Mouse (Mus musculus) limb, embryonic 12.5 days (tissue): ENCODE results near the gene Pam. TPM values are rescaled to one million over a fixed set of nuclear protein-coding genes. Genes with fewer than 3 reads are reported as not detected.
A peak's percentile ranks its signal among the peaks of the same experiment; 100 is the strongest.

ENCODE experiments used
- ATAC-seq: fragments of 200-750 bp; cut with Nextera tagmentation; 2 replicates; pipeline ENCODE4 v1.8.0; 2017; ENCODE audit warnings: low read depth, moderate TSS enrichment; ENCODE audit not compliant: insufficient number of reproducible peaks, insufficient read depth, low FRiP score, low TSS enrichment
- H3K27ac ChIP-seq: fragments of 300-500 bp; sonication (generic); 2 replicates; pipeline ENCODE4 v1.5.1; 2016; ENCODE audit warnings: mild to moderate bottlenecking, moderate library complexity
- H3K27me3 ChIP-seq: fragments of 300-500 bp; sonication (generic); 2 replicates; pipeline ENCODE4 v1.6.1; 2016; ENCODE audit warnings: mild to moderate bottlenecking, moderate library complexity
- H3K36me3 ChIP-seq: fragments of 300-500 bp; sonication (generic); 2 replicates; pipeline ENCODE4 v1.6.1; 2016; ENCODE audit warnings: mild to moderate bottlenecking, moderate library complexity
- H3K4me1 ChIP-seq: fragments of 300-500 bp; sonication (generic); replicated peaks from 2 replicates; pipeline ENCODE4 v1.6.1; 2016
- H3K4me2 ChIP-seq: fragments of 300-500 bp; sonication (generic); 2 replicates; pipeline ENCODE4 v1.6.1; 2016; ENCODE audit warnings: mild to moderate bottlenecking, moderate library complexity
- H3K4me3 ChIP-seq: fragments of 300-500 bp; sonication (generic); replicated peaks from 2 replicates; pipeline ENCODE4 v1.5.1; 2016; ENCODE audit warnings: mild to moderate bottlenecking
- H3K9ac ChIP-seq: fragments of 300-500 bp; sonication (generic); replicated peaks from 2 replicates; pipeline ENCODE4 v1.6.1; 2016; ENCODE audit warnings: mild to moderate bottlenecking, moderate library complexity
- H3K9me3 ChIP-seq: fragments of 300-500 bp; sonication (generic); 2 replicates; pipeline ENCODE4 v1.6.1; 2016; ENCODE audit warnings: mild to moderate bottlenecking, moderate library complexity
- WGBS: fragments of 180-500 bp; shearing (Covaris S2); methylation state at CpG from one replicate; pipeline ENCODE4 v1.1.7; 2016; 5-methylcytosine and 5-hydroxymethylcytosine counted together
- polyA plus RNA-seq: library from polyadenylated mRNA; unstranded; fragments of >200 nt; fragmentation: Nextera tagmentation; extraction: Ambion mirVana; gene quantifications from 2 replicates; pipeline ENCODE4 v1.2.1, GENCODE M21; 2016

Pam gene
- polyA plus RNA-seq = 25.9 and 33.0 TPM in 2 replicates

DNA sequence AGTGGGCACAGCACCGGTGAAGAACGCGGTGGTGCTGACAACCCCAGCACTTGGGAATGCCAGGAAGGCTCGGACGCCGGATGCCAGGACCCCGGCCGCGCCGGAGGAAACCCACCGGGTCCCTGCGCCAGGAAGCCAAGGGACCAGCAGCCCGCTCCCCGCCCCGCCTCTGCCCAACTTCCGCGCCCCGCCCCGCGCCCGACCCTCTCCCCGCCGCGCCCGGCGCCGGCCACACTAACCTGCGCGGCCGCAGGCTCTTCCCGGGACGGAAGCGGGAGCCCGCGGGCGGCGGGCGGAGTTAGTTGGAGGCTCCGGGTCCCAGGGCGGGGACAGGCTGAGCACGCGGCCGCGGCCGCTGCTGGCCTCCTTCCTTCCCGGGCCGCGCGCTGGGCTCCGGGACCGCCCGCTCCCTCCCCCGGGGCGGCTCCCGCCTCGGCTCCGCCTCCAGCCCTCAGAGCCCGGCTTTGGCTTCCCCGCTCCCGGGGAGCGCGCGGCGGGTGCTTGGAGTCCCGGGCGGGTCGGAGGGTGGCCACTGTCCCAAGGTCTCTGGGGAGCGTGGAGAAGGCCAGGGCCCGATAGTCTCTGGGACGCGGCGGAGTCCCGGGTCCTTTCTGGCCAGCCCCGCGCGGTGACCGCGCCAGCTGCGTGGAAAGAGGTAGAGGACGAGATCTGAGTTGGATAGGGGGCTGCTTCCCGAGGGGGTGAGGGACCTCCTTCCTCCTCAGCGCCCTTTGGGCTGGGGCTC, at the start of gene Pam:
TSS of gene Pam (minus strand) at position 401 of the 745 bp plus-strand sequence.
- Histone ChIP-seq H3K4me2 (peak within 1 kb of the TSS; percentile 67), H3K36me3 (no peaks in the 10 kb centered on the region), H3K4me1 (peaks cover 3% of the 10 kb centered on the region), H3K27ac (peak within 1 kb of the TSS; percentile 74), H3K4me3 (peak within 1 kb of the TSS; percentile 71), H3K27me3 (no peaks in the 10 kb centered on the region), H3K9ac (peak within 1 kb of the TSS; percentile 71), H3K9me3 (no peaks in the 10 kb centered on the region)
- peak; percentile 85 for ATAC-seq
- WGBS = under 1% methylated on average over 71 of the region's 82 CpGs

GRCm38 (mm10) chr1:98144845-98145244, 49.4 kb upstream of the Pam start:
- Histone ChIP-seq H3K4me3 (no peak overlapping the region), H3K9ac (no peak overlapping the region), H3K4me1 (no peaks in the 10 kb centered on the region), H3K27me3 (no peaks in the 10 kb centered on the region), H3K4me2 (no peak overlapping the region), H3K36me3 (no peaks in the 10 kb centered on the region), H3K27ac (no peak overlapping the region), H3K9me3 (no peaks in the 10 kb centered on the region)
- ATAC-seq = no peak
- 90% methylated on average over 1 of the region's 1 CpGs for WGBS

DNA sequence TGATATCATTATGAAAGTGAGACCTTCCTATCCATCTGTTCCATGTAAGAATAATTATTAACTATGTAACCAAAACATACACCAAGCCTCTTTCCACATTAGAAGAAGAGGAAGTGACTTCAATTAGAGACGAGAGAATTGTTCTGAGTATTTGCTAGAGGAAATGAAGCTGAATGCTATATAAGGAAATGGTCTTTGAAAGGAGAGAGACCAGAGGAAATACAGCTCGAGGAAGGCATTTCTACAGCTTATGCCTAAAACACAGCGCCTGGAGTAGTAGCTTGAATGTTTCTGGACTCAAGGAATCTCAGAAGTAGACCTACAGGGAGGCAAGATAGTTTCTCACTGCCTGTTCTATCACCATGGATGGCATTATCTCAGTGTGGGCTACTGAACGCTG, 35.8 kb upstream of the Pam start:
- Histone ChIP-seq H3K36me3 (no peaks in the 10 kb centered on the region), H3K27ac (no peak overlapping the region), H3K4me2 (no peak overlapping the region), H3K27me3 (no peaks in the 10 kb centered on the region), H3K9ac (no peak overlapping the region), H3K4me3 (no peak overlapping the region), H3K9me3 (no peaks in the 10 kb centered on the region; the same call in 1 of the 2 replicates), H3K4me1 (no peaks in the 10 kb centered on the region)
- no peak for ATAC-seq
- WGBS = 77% methylated on average over 4 of the region's 4 CpGs

- no peak for ATAC-seq
- no peak overlapping the region for H3K4me3 ChIP-seq
- H3K4me2 ChIP-seq = no peak overlapping the region
- H3K27ac ChIP-seq = no peak overlapping the region
- 72% methylated on average over 3 of the region's 3 CpGs for WGBS
- no peaks in the 10 kb centered on the region; the same call in 1 of the 2 replicates for H3K9me3 ChIP-seq
- no peak overlapping the region for H3K9ac ChIP-seq
- no peaks in the 10 kb centered on the region for H3K4me1 ChIP-seq
- no peaks in the 10 kb centered on the region for H3K27me3 ChIP-seq
- H3K36me3 ChIP-seq = no peaks in the 10 kb centered on the region
Measured at GRCm38 (mm10) chr1:98129561-98130347, 34.3 kb upstream of the Pam start.

DNA sequence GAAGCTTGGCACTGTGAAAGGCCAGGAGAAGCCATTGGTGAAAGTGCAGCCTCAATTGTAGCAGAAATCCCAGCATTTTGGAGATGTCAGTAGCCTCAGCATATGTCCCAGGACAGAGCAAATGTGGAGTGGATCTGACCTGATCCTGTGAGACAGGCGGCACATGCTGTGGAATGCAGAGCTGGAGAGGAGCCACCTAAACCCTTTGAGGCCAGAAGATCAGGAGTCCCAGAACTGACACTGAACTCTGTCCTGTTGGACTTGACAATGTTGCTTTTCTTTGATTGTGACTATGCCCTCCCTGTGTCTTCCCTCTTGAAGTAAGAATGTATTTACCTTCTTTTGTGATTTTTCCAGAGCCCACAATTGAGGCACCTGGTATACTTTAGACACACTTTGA, 33.7 kb upstream of the Pam start:
- H3K4me2 ChIP-seq = no peak overlapping the region
- H3K27me3 ChIP-seq = no peaks in the 10 kb centered on the region
- H3K4me3 ChIP-seq = no peak overlapping the region
- no peaks in the 10 kb centered on the region; the same call in 1 of the 2 replicates for H3K9me3 ChIP-seq
- ATAC-seq = no peak
- WGBS = 83% methylated on average over 1 of the region's 1 CpGs
- no peaks in the 10 kb centered on the region for H3K36me3 ChIP-seq
- no peak overlapping the region for H3K9ac ChIP-seq
- H3K27ac ChIP-seq = no peak overlapping the region
- peaks cover 3% of the 10 kb centered on the region; the same call in 1 of the 2 replicates for H3K4me1 ChIP-seq

GRCm38 (mm10) chr1:98128338-98129096, 33.1 kb upstream of the Pam start:
- no peak overlapping the region for H3K27ac ChIP-seq
- H3K9ac ChIP-seq = no peak overlapping the region
- H3K36me3 ChIP-seq = no peaks in the 10 kb centered on the region
- no peaks in the 10 kb centered on the region; the same call in 1 of the 2 replicates for H3K9me3 ChIP-seq
- H3K4me3 ChIP-seq = no peak overlapping the region
- ATAC-seq = no peak
- H3K4me2 ChIP-seq = no peak overlapping the region
- H3K4me1 ChIP-seq = peaks cover 4% of the 10 kb centered on the region; the same call in 1 of the 2 replicates
- H3K27me3 ChIP-seq = no peaks in the 10 kb centered on the region

DNA sequence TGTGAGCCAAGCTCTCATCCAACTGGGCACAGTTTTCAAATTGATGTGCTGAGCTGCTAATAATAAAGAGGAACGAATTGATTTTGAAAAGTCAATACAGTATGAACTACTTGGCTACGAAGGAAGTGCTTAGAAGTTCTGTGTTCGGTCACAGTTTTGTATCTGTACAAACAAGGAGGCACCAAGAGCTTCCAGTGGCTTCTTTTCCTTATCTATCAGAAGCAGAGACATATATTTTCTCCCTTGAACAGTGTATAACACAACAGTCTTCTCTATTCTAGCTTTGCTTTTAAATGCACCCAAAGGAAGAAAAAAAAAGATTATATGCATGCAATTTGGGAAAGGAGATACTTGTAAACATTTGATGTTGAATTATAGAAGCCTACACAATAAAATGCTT, 30.8 kb upstream of the Pam start:
- no peak overlapping the region for H3K4me2 ChIP-seq
- ATAC-seq = no peak
- H3K27ac ChIP-seq = no peak overlapping the region
- H3K36me3 ChIP-seq = no peaks in the 10 kb centered on the region
- H3K27me3 ChIP-seq = no peaks in the 10 kb centered on the region
- no peak overlapping the region for H3K9ac ChIP-seq
- H3K9me3 ChIP-seq = no peaks in the 10 kb centered on the region; the same call in 1 of the 2 replicates
- no peak overlapping the region for H3K4me3 ChIP-seq
- 92% methylated on average over 3 of the region's 3 CpGs for WGBS
- peaks cover 4% of the 10 kb centered on the region; the same call in 1 of the 2 replicates for H3K4me1 ChIP-seq

- no peaks in the 10 kb centered on the region for H3K27me3 ChIP-seq
- WGBS = 78% methylated on average over 1 of the region's 1 CpGs
- ATAC-seq = no peak
- H3K9me3 ChIP-seq = no peaks in the 10 kb centered on the region; the same call in 1 of the 2 replicates
- H3K9ac ChIP-seq = no peak overlapping the region
- H3K4me1 ChIP-seq = peaks cover 4% of the 10 kb centered on the region; the same call in 1 of the 2 replicates
- H3K36me3 ChIP-seq = no peaks in the 10 kb centered on the region
- H3K4me2 ChIP-seq = no peak overlapping the region
- no peak overlapping the region for H3K27ac ChIP-seq
- H3K4me3 ChIP-seq = no peak overlapping the region
Measured at GRCm38 (mm10) chr1:98124727-98125126, 29.3 kb upstream of the Pam start.

DNA sequence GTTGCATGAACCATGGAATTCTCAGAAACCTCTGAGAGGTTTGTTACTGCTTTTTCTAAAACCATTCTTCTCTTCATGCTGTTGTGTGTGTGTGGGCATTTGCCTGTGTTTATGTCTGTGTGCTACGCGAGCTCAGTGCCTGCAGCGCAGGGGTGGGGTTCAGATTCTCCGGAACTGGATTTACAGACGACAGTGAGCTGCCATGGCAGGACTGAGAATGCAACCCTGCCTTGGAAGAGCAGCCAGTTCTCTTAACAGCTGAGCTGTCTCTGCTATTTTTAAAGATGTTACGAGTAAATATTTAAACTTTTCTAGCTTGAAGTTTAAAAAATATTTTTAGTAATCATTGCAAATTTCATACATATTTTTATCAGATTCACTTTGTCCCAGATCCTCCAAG, 24.1 kb upstream of the Pam start:
- no peak overlapping the region for H3K4me3 ChIP-seq
- no peak overlapping the region for H3K4me2 ChIP-seq
- no peak overlapping the region for H3K9ac ChIP-seq
- no peak overlapping the region for H3K27ac ChIP-seq
- H3K4me1 ChIP-seq = peaks cover 4% of the 10 kb centered on the region; the same call in 1 of the 2 replicates
- no peaks in the 10 kb centered on the region for H3K27me3 ChIP-seq
- 84% methylated on average over 6 of the region's 6 CpGs for WGBS
- H3K36me3 ChIP-seq = no peaks in the 10 kb centered on the region
- H3K9me3 ChIP-seq = no peaks in the 10 kb centered on the region
- ATAC-seq = no peak

DNA sequence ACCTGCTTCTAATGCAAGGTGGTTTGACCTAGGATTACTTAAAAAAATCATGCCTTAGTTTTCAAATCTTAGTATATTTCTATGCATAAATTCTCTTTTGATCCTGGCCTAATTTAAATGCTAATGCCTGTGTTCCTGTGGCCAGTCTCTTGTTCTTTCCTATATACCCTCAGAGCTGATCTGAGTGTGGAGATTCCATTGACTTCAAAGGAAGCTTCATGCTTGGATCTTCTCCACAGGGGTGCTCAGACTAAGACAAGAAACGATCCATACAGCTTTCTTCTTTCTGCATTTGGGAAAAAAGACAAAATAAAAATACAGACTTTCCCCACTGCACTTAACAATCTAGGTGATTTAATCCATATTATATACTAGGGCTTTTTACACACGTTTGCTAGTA, 12.2 kb upstream of the Pam start:
- no peak for ATAC-seq
- Histone ChIP-seq H3K4me1 (no peaks in the 10 kb centered on the region), H3K9me3 (no peaks in the 10 kb centered on the region), H3K4me2 (no peak overlapping the region), H3K9ac (no peak overlapping the region), H3K36me3 (no peaks in the 10 kb centered on the region), H3K4me3 (no peak overlapping the region), H3K27me3 (no peaks in the 10 kb centered on the region), H3K27ac (no peak overlapping the region)
- WGBS = 42% methylated on average over 2 of the region's 2 CpGs

- H3K27ac ChIP-seq = no peak overlapping the region
- no peak overlapping the region for H3K9ac ChIP-seq
- no peak overlapping the region for H3K4me2 ChIP-seq
- H3K4me3 ChIP-seq = no peak overlapping the region
- 48% methylated on average over 4 of the region's 4 CpGs for WGBS
- no peaks in the 10 kb centered on the region for H3K27me3 ChIP-seq
- H3K4me1 ChIP-seq = peaks cover 3% of the 10 kb centered on the region
- ATAC-seq = no peak
- no peaks in the 10 kb centered on the region for H3K9me3 ChIP-seq
- no peaks in the 10 kb centered on the region for H3K36me3 ChIP-seq
Measured at GRCm38 (mm10) chr1:98099441-98099840, 4.0 kb upstream of the Pam start.
